Mouse (Mus musculus): ENCODE data around the gene Tmem206. TPM values are rescaled to one million over a fixed set of nuclear protein-coding genes. Genes with fewer than 3 reads are reported as not detected.

Tmem206 gene
- polyA plus RNA-seq, 1 experiment from 2014 or later, result 29.5 TPM

DNA sequence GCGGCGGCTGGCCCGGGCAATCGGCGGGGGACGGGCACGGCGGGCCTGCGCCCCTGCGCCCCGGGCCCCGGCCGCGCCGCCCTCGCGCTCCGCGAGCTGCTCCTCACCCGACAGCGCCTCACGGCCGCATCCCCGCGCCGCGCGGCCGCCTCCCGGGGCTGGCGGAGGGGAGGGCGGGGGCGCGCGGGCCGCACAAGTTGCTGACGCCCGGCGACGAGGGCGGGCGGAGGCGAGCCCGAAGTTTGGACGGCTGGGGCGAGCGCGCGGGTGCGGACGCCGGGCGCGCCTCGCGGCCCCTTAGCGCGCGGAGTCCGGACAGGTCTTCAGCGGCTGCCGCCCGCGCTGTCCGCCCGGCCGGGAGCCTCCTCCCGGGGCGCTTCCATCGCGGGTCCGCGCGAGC, 70.7 kb downstream of the Tmem206 start:
- peak overlapping the region; percentile 76 for H3K4me3 ChIP-seq
- DNase-seq (ENCODE audit: extremely low spot score, low spot score), result peak; percentile 39
- under 1% methylated on average over 70 of the region's 74 CpGs for WGBS

DNA sequence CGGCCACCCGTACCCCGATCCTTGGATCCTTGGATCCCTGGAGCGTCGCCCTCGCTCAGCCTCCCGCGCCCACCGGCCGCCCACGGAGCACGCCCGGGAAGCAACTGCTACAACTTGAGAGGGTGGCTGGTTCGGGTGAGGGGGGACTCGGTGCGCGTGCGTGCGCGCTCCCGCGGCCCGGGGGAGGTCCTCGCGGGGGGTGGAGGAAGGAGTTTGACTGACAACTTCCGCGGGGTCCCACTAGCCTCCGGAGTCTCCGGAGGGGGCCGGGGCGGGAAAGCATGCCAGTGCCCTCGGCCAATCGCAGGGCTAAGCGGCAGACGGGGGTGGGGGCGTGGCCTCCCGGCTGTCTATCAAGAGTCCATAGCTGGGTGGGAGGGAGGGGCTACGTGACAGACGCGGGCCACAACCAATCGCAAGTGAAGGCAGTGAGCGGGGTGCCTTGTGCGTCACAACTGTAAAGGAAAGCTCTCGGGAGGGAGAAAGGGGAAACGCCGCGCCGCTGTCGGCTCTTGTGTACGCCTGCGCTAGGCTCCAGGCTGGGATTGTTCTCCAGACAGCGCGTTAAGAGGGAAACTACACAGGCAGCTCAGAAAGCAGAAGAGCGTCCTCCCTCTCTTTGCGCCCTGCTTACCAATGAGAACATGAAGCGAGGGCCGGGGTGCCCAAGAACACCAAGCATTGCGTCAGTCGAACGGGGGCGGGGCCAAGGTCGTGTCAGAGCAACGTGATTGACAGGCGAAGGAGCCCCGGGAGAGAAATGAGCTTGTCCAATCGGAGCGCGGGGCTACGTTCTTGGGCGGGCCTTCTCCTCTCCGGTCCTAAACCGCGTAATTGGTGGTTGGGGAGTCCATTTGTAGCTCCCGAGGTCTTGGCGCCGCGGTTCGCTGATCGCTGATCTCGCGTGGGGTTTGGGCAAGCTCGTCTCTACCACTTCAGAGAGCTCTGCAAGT, 71.5 kb downstream of the Tmem206 start:
- H3K9me3 ChIP-seq, result no peaks in the 10 kb centered on the region
- under 1% methylated on average over 82 of the region's 82 CpGs for WGBS
- peak overlapping the region; percentile 94 for H3K27ac ChIP-seq

More for the DNA sequence above, 70.7 kb downstream of the Tmem206 start:
- Histone ChIP-seq H3K27ac (peak overlapping the region; percentile 94), H3K36me3 (replicated peaks) (no peaks in the 10 kb centered on the region), H3K9me3 (no peaks in the 10 kb centered on the region), H3K4me1 (peaks cover 36% of the 10 kb centered on the region), H3K27me3 (ENCODE audit: poor library complexity, severe bottlenecking) (peaks cover 8% of the 10 kb centered on the region)

More for the DNA sequence above, 71.5 kb downstream of the Tmem206 start:
- Histone ChIP-seq H3K27me3 (ENCODE audit: poor library complexity, severe bottlenecking) (peaks cover 8% of the 10 kb centered on the region), H3K4me1 (peaks cover 30% of the 10 kb centered on the region), H3K36me3 (replicated peaks) (no peaks in the 10 kb centered on the region), H3K4me3 (peak overlapping the region; percentile 76)
- peak; percentile 99 for DNase-seq (ENCODE audit: extremely low spot score, low spot score)

Other genes starting within 250 kb of the Tmem206 start
- 8.0 and 9.7 TPM in 2 replicates for gene Batf3, start 228.1 kb upstream of the Tmem206 start, polyA plus RNA-seq (2016; fragmentation: Nextera tagmentation; extraction: Ambion mirVana)
- not detected in 2 replicates for gene Fam71a, start 161.1 kb upstream of the Tmem206 start, polyA plus RNA-seq (2016; fragmentation: Nextera tagmentation; extraction: Ambion mirVana)
- 2.9 and 3.4 TPM in 2 replicates for gene Atf3, start 107.9 kb upstream of the Tmem206 start, polyA plus RNA-seq (2016; fragmentation: Nextera tagmentation; extraction: Ambion mirVana)
- 49.9 and 51.9 TPM in 2 replicates for gene Nenf, start 7.7 kb upstream of the Tmem206 start, polyA plus RNA-seq (2016; fragmentation: Nextera tagmentation; extraction: Ambion mirVana)
- gene Ppp2r5a, start 77.4 kb downstream of the Tmem206 start, polyA plus RNA-seq (2016; fragmentation: Nextera tagmentation; extraction: Ambion mirVana), result 9.1 and 9.5 TPM in 2 replicates
- 97.9 and 99.8 TPM in 2 replicates for gene Dtl, start 249.6 kb downstream of the Tmem206 start, polyA plus RNA-seq (2016; fragmentation: Nextera tagmentation; extraction: Ambion mirVana)
- 84.2 and 92.6 TPM in 2 replicates for gene Ints7, start 249.7 kb downstream of the Tmem206 start, polyA plus RNA-seq (2016; fragmentation: Nextera tagmentation; extraction: Ambion mirVana)